Mouse (Mus musculus) mouse trophoblast stem cell (cell line): ENCODE measurements at regions not wholly inside any gene's neighbourhood (a gene's known extent, or its start where the extent isn't known, plus 50 kb on each side); places are given as distances from the start of the nearest gene placed in this dataset.
"Not testable (repeated sequence)": the region's sequence is repeated elsewhere in the genome, so short reads cannot be mapped to it uniquely, and the experiment has no call there.

Source experiments
- in situ Hi-C, 2 experiments: fragments of 300-500 bp; cut with MseI, MboI; formaldehyde crosslinking; loops; 2 replicates in 1 of 2; 3 replicates in 1 of 2; pipeline ENCODE4 v1.15.1; 2025

GRCm38 (mm10) chr13:52353966-52354365, 177.1 kb downstream of the Diras2 start:
- in situ Hi-C loops = no loop called here

GRCm38 (mm10) chr13:52355921-52356320, 175.2 kb downstream of the Diras2 start:
- in situ Hi-C loops = not testable (repeated sequence)

- in situ Hi-C loops = not testable (repeated sequence)
Observed at GRCm38 (mm10) chr13:52359332-52359731, 171.7 kb downstream of the Diras2 start.

- in situ Hi-C loops = no loop called here
Observed at GRCm38 (mm10) chr13:52361177-52361846, 169.8 kb downstream of the Diras2 start.

GRCm38 (mm10) chr13:52362266-52362665, 168.8 kb downstream of the Diras2 start:
- in situ Hi-C loops = no loop called here

GRCm38 (mm10) chr13:52369851-52370250, 161.2 kb downstream of the Diras2 start:
- in situ Hi-C loops = no loop called here

GRCm38 (mm10) chr13:52371986-52372385, 159.1 kb downstream of the Diras2 start:
- in situ Hi-C loops = no loop called here

GRCm38 (mm10) chr13:52374781-52375180, 156.3 kb downstream of the Diras2 start:
- in situ Hi-C loops = no loop called here

GRCm38 (mm10) chr13:52378236-52378635, 152.8 kb downstream of the Diras2 start:
- in situ Hi-C loops = no loop called here

- in situ Hi-C loops = no loop called here
Observed at GRCm38 (mm10) chr13:52389271-52389670, 141.8 kb downstream of the Diras2 start.

- in situ Hi-C loops = no loop called here
Observed at GRCm38 (mm10) chr13:52395786-52396185, 135.3 kb downstream of the Diras2 start.

GRCm38 (mm10) chr13:52398344-52398743, 132.7 kb downstream of the Diras2 start:
- in situ Hi-C loops = no loop called here

- in situ Hi-C loops = no loop called here
Observed at GRCm38 (mm10) chr13:52399143-52399542, 131.9 kb downstream of the Diras2 start.

GRCm38 (mm10) chr13:52403805-52404204, 127.3 kb downstream of the Diras2 start:
- in situ Hi-C loops = no loop called here

GRCm38 (mm10) chr13:52416301-52416700, 114.8 kb downstream of the Diras2 start:
- in situ Hi-C loops = no loop called here

- in situ Hi-C loops = no loop called here
Observed at GRCm38 (mm10) chr13:52422456-52422855, 108.6 kb downstream of the Diras2 start.

- in situ Hi-C loops = no loop called here
Observed at GRCm38 (mm10) chr13:52428527-52428926, 102.6 kb downstream of the Diras2 start.

- in situ Hi-C loops = no loop called here
Observed at GRCm38 (mm10) chr13:52436756-52437155, 94.3 kb downstream of the Diras2 start.

- in situ Hi-C loops = no loop called here
Observed at GRCm38 (mm10) chr13:52445513-52445912, 85.6 kb downstream of the Diras2 start.

GRCm38 (mm10) chr13:52448902-52449301, 82.2 kb downstream of the Diras2 start:
- in situ Hi-C loops = no loop called here

GRCm38 (mm10) chr13:52451486-52451885, 79.6 kb downstream of the Diras2 start:
- in situ Hi-C loops = no loop called here

- in situ Hi-C loops = no loop called here
Observed at GRCm38 (mm10) chr13:52452291-52452690, 78.8 kb downstream of the Diras2 start.
